Mouse (Mus musculus) stomach, postnatal 0 days (tissue): ENCODE results near the gene Plekhd1.

Experiments used
- CTCF ChIP-seq: IDR thresholded peaks from 2 replicates; pipeline ENCODE4 v1.5.1; 2016; ENCODE audit warnings: antibody characterized with exemption, low read depth, mild to moderate bottlenecking, moderate library complexity
- EP300 ChIP-seq: optimal IDR thresholded peaks from 2 replicates; pipeline ENCODE3; 2016; ENCODE audit warnings: antibody characterized with exemption

GRCm38 (mm10) chr12:80683554-80683953, 8.8 kb upstream of the Plekhd1 start:
- no peak for TF ChIP-seq CTCF
- TF ChIP-seq EP300, result no peak
